Mouse (Mus musculus) kidney, embryonic 14.5 days (tissue): Measurements from ENCODE around the gene Cdk9. TPM values are rescaled to one million over a fixed set of nuclear protein-coding genes. Genes with fewer than 3 reads are reported as not detected.

ENCODE experiments used
- ATAC-seq: fragments of 200-750 bp; cut with Nextera tagmentation; 2 replicates; pipeline ENCODE4 v1.8.0; 2017; ENCODE audit warnings: moderate number of reproducible peaks, mild to moderate bottlenecking, moderate TSS enrichment, moderate library complexity; ENCODE audit not compliant: low FRiP score, low TSS enrichment
- H3K27ac ChIP-seq: fragments of 300-500 bp; sonication (generic); 2 replicates; pipeline ENCODE4 v1.5.1; 2014; ENCODE audit warnings: low read depth, mild to moderate bottlenecking, low read length, moderate library complexity, mixed read lengths
- H3K27me3 ChIP-seq: fragments of 300-500 bp; sonication (generic); 2 replicates; pipeline ENCODE4 v1.6.1; 2014; ENCODE audit warnings: mild to moderate bottlenecking, low read length; ENCODE audit not compliant: control insufficient read depth, insufficient read depth
- H3K36me3 ChIP-seq: fragments of 300-500 bp; sonication (generic); 2 replicates; pipeline ENCODE4 v1.6.1; 2014; ENCODE audit warnings: low read length, mixed read lengths; ENCODE audit not compliant: control insufficient read depth, insufficient read depth
- H3K4me1 ChIP-seq: fragments of 300-500 bp; sonication (generic); 2 replicates; pipeline ENCODE4 v1.6.1; 2014; ENCODE audit warnings: low read length, mixed read lengths; ENCODE audit not compliant: control insufficient read depth, insufficient read depth
- H3K4me2 ChIP-seq: fragments of 300-500 bp; sonication (generic); replicated peaks from 2 replicates; pipeline ENCODE4 v1.6.1; 2014; ENCODE audit warnings: low read depth, mild to moderate bottlenecking, low read length
- H3K4me3 ChIP-seq: fragments of 300-500 bp; sonication (generic); 2 replicates; pipeline ENCODE4 v1.5.1; 2014; ENCODE audit warnings: mild to moderate bottlenecking, low read length
- H3K9ac ChIP-seq: fragments of 300-500 bp; sonication (generic); 2 replicates; pipeline ENCODE4 v1.6.1; 2014; ENCODE audit warnings: low read depth, mild to moderate bottlenecking, low read length, moderate library complexity
- H3K9me3 ChIP-seq: fragments of 300-500 bp; sonication (generic); 2 replicates; pipeline ENCODE4 v1.6.1; 2016; ENCODE audit warnings: low read length; ENCODE audit not compliant: control insufficient read depth
- WGBS: fragments of 180-500 bp; shearing (Covaris S2); extraction: QIAGEN DNeasy Blood & Tissue Kit; methylation state at CpG from one replicate; pipeline ENCODE4 v1.1.7; 2014; 5-methylcytosine and 5-hydroxymethylcytosine counted together
- polyA plus RNA-seq: library from polyadenylated mRNA; unstranded; fragments of >200 nt; fragmentation: Nextera tagmentation; extraction: Ambion mirVana; gene quantifications from 2 replicates; pipeline ENCODE4 v1.2.1, GENCODE M21; 2014

The Cdk9 gene
- polyA plus RNA-seq, 1 experiment from 2014 or later: 105 TPM

GRCm38 (mm10) chr2:32728463-32728862, 15.6 kb upstream of the Cdk9 start:
- Histone ChIP-seq H3K27me3 (no peaks in the 10 kb centered on the region), H3K9ac (peak overlapping the region; percentile 9; the same call in 1 of the 2 replicates), H3K4me2 (peak overlapping the region; percentile 38), H3K9me3 (no peaks in the 10 kb centered on the region), H3K4me3 (peak overlapping the region; percentile 34; the same call in 1 of the 2 replicates), H3K36me3 (no peaks in the 10 kb centered on the region), H3K4me1 (peaks cover 17% of the 10 kb centered on the region), H3K27ac (no peak overlapping the region)
- ATAC-seq: 0 out of 2 replicates have a peak, but pooled peaks have one; percentile 2
- WGBS: 46% methylated on average over 7 of the region's 7 CpGs

GRCm38 (mm10) chr2:32727435-32727834, 14.6 kb upstream of the Cdk9 start:
- ATAC-seq: peak; percentile 97
- WGBS: 0% methylated on average over 16 of the region's 16 CpGs
- Histone ChIP-seq H3K9ac (no peak overlapping the region), H3K4me1 (peaks cover 17% of the 10 kb centered on the region), H3K36me3 (no peaks in the 10 kb centered on the region), H3K4me3 (peak overlapping the region; percentile 34; the same call in 1 of the 2 replicates), H3K9me3 (no peaks in the 10 kb centered on the region), H3K4me2 (peak overlapping the region; percentile 38), H3K27ac (no peak overlapping the region), H3K27me3 (no peaks in the 10 kb centered on the region)

GRCm38 (mm10) chr2:32724832-32725790, 12.2 kb upstream of the Cdk9 start:
- peaks cover 3% of the 10 kb centered on the region; the same call in 1 of the 2 replicates for H3K4me1 ChIP-seq
- no peaks in the 10 kb centered on the region for H3K36me3 ChIP-seq
- WGBS: 69% methylated on average over 16 of the region's 16 CpGs
- no peak overlapping the region for H3K4me2 ChIP-seq
- H3K9me3 ChIP-seq: no peaks in the 10 kb centered on the region
- ATAC-seq: no peak
- no peak overlapping the region for H3K9ac ChIP-seq
- H3K4me3 ChIP-seq: no peak overlapping the region
- peak overlapping the region; percentile 24; the same call in 1 of the 2 replicates for H3K27ac ChIP-seq
- no peaks in the 10 kb centered on the region for H3K27me3 ChIP-seq

- Histone ChIP-seq H3K4me3 (no peak overlapping the region), H3K4me2 (no peak overlapping the region), H3K27ac (no peak overlapping the region), H3K9ac (no peak overlapping the region), H3K27me3 (no peaks in the 10 kb centered on the region), H3K36me3 (no peaks in the 10 kb centered on the region), H3K4me1 (peaks cover 3% of the 10 kb centered on the region; the same call in 1 of the 2 replicates), H3K9me3 (no peaks in the 10 kb centered on the region)
- WGBS: 82% methylated on average over 4 of the region's 4 CpGs
- no peak for ATAC-seq
Observed at GRCm38 (mm10) chr2:32724149-32724548, 11.3 kb upstream of the Cdk9 start.

- no peak overlapping the region for H3K4me2 ChIP-seq
- H3K27me3 ChIP-seq: no peaks in the 10 kb centered on the region
- H3K36me3 ChIP-seq: no peaks in the 10 kb centered on the region
- no peak overlapping the region for H3K27ac ChIP-seq
- 79% methylated on average over 3 of the region's 3 CpGs for WGBS
- no peaks in the 10 kb centered on the region for H3K9me3 ChIP-seq
- H3K4me1 ChIP-seq: peaks cover 3% of the 10 kb centered on the region; the same call in 1 of the 2 replicates
- H3K9ac ChIP-seq: no peak overlapping the region
- ATAC-seq: no peak
- H3K4me3 ChIP-seq: no peak overlapping the region
Observed at GRCm38 (mm10) chr2:32722581-32722980, 9.7 kb upstream of the Cdk9 start.

- no peaks in the 10 kb centered on the region for H3K27me3 ChIP-seq
- peak overlapping the region; percentile 34 for H3K4me2 ChIP-seq
- WGBS: 41% methylated on average over 6 of the region's 6 CpGs
- peak overlapping the region; percentile 20; the same call in 1 of the 2 replicates for H3K9ac ChIP-seq
- peaks cover 3% of the 10 kb centered on the region; the same call in 1 of the 2 replicates for H3K4me1 ChIP-seq
- no peaks in the 10 kb centered on the region for H3K36me3 ChIP-seq
- H3K9me3 ChIP-seq: no peaks in the 10 kb centered on the region
- ATAC-seq: no peak
- peak overlapping the region; percentile 17; the same call in 1 of the 2 replicates for H3K4me3 ChIP-seq
- no peak overlapping the region for H3K27ac ChIP-seq
Observed at GRCm38 (mm10) chr2:32722046-32722445, 9.2 kb upstream of the Cdk9 start.

- Histone ChIP-seq H3K9ac (peak within 1 kb of the TSS; percentile 20; the same call in 1 of the 2 replicates), H3K9me3 (no peaks in the 10 kb centered on the region), H3K4me2 (peak within 1 kb of the TSS; percentile 34), H3K4me3 (peak within 1 kb of the TSS; percentile 17; the same call in 1 of the 2 replicates), H3K36me3 (no peaks in the 10 kb centered on the region), H3K27ac (peak within 1 kb of the TSS; percentile 24; the same call in 1 of the 2 replicates), H3K4me1 (peaks cover 3% of the 10 kb centered on the region; the same call in 1 of the 2 replicates), H3K27me3 (no peaks in the 10 kb centered on the region)
- 28% methylated on average over 8 of the region's 8 CpGs for WGBS
- peak; percentile 70 for ATAC-seq
Observed at GRCm38 (mm10) chr2:32720681-32721229, 7.9 kb upstream of the Cdk9 start, which contains the start of gene Sh2d3c. TSS of gene Sh2d3c (plus strand) at chr2:32721055.

GRCm38 (mm10) chr2:32720053-32720452, 7.2 kb upstream of the Cdk9 start:
- Histone ChIP-seq H3K4me3 (no peak overlapping the region), H3K4me2 (no peak overlapping the region), H3K9me3 (no peaks in the 10 kb centered on the region), H3K27ac (no peak overlapping the region), H3K9ac (no peak overlapping the region), H3K36me3 (no peaks in the 10 kb centered on the region), H3K27me3 (no peaks in the 10 kb centered on the region), H3K4me1 (peaks cover 3% of the 10 kb centered on the region; the same call in 1 of the 2 replicates)
- ATAC-seq: no peak
- WGBS: 86% methylated on average over 3 of the region's 3 CpGs
